Mouse (Mus musculus) cerebellum, adult 2 months (tissue): Measurements from ENCODE around the gene Tvp23a.

Experiments used
- CTCF ChIP-seq: fragments of 200-500 bp; IDR thresholded peaks from 2 replicates; pipeline ENCODE4 v1.5.1; 2011; ENCODE audit warnings: low read depth, mild to moderate bottlenecking, control low read depth, low read length, moderate library complexity, borderline replicate concordance; ENCODE audit not compliant: insufficient read depth
- POLR2A ChIP-seq: fragments of 200-500 bp; IDR thresholded peaks from 2 replicates; pipeline ENCODE4 v1.6.1; 2011; ENCODE audit warnings: low read length, control low read depth, borderline replicate concordance; ENCODE audit not compliant: insufficient read depth

- TF ChIP-seq CTCF = peak; percentile 43; the same call in 1 of the 2 replicates
- TF ChIP-seq POLR2A = no peak
Measured at GRCm38 (mm10) chr16:10416866-10417265, 30.3 kb downstream of the Tvp23a start.
